Mouse (Mus musculus): ENCODE results near the gene Sugp1. TPM values are rescaled to one million over a fixed set of nuclear protein-coding genes. Genes with fewer than 3 reads are reported as not detected.
A peak's percentile ranks its signal among the peaks of the same experiment; 100 is the strongest.
"Not testable (repeated sequence)": the region's sequence is repeated elsewhere in the genome, so short reads cannot be mapped to it uniquely, and the experiment has no call there.

Sugp1 gene
- polyA plus RNA-seq, 1 experiment from 2014 or later = 52.9 TPM

- no peaks in the 10 kb centered on the region for H3K27me3 ChIP-seq (ENCODE audit: control insufficient read depth, insufficient read depth, low read length)
- no peak for ATAC-seq (ENCODE audit: low read depth)
- 97% methylated on average over 1 of the region's 1 CpGs for WGBS
- H3K4me2 ChIP-seq (ENCODE audit: low read depth, low read length) = no peak overlapping the region
- no peak overlapping the region for H3K4me3 ChIP-seq (ENCODE audit: low read depth, low read length)
- H3K36me3 ChIP-seq (ENCODE audit: control insufficient read depth, insufficient read depth, low read length) = peaks cover 58% of the 10 kb centered on the region
- no peak overlapping the region for H3K27ac ChIP-seq (ENCODE audit: low read depth, low read length)
- no peaks in the 10 kb centered on the region for H3K9me3 ChIP-seq (ENCODE audit: control insufficient read depth, low read length)
- no peak overlapping the region for H3K9ac ChIP-seq (replicated peaks; ENCODE audit: low read depth, low read length)
- H3K4me1 ChIP-seq (ENCODE audit: control insufficient read depth, insufficient read depth, low read length) = no peaks in the 10 kb centered on the region
These were observed 12.4 kb upstream of the Sugp1 start for GRCm38 (mm10) chr8:70030255-70030654.

GRCm38 (mm10) chr8:70037994-70038393 is 4.6 kb upstream of the Sugp1 start:
- 83% methylated on average over 1 of the region's 1 CpGs for WGBS
- H3K9me3 ChIP-seq (ENCODE audit: control insufficient read depth, low read length) = no peaks in the 10 kb centered on the region
- peaks cover 13% of the 10 kb centered on the region for H3K4me1 ChIP-seq (ENCODE audit: control insufficient read depth, insufficient read depth, low read length)
- H3K27me3 ChIP-seq (ENCODE audit: control insufficient read depth, insufficient read depth, low read length) = no peaks in the 10 kb centered on the region; the same call in 1 of the 2 replicates
- ATAC-seq (ENCODE audit: low read depth) = no peak
- H3K4me3 ChIP-seq (ENCODE audit: low read depth, low read length) = no peak overlapping the region
- H3K4me2 ChIP-seq (ENCODE audit: low read depth, low read length) = no peak overlapping the region
- no peak overlapping the region for H3K27ac ChIP-seq (ENCODE audit: low read depth, low read length)
- no peaks in the 10 kb centered on the region for H3K36me3 ChIP-seq (ENCODE audit: control insufficient read depth, insufficient read depth, low read length)
- H3K9ac ChIP-seq (replicated peaks; ENCODE audit: low read depth, low read length) = no peak overlapping the region

GRCm38 (mm10) chr8:70041885-70042546 is 597 bp upstream of the Sugp1 start:
- no peaks in the 10 kb centered on the region for H3K9me3 ChIP-seq (ENCODE audit: control insufficient read depth, low read length)
- H3K4me3 ChIP-seq (ENCODE audit: low read depth, low read length) = peak overlapping the region; percentile 99
- H3K4me1 ChIP-seq (ENCODE audit: control insufficient read depth, insufficient read depth, low read length) = peaks cover 20% of the 10 kb centered on the region
- no peak; the same call in 1 of the 2 replicates for ATAC-seq (ENCODE audit: low read depth)
- peak overlapping the region; percentile 87 for H3K27ac ChIP-seq (ENCODE audit: low read depth, low read length)
- WGBS = 2% methylated on average over 47 of the region's 47 CpGs
- H3K27me3 ChIP-seq (ENCODE audit: control insufficient read depth, insufficient read depth, low read length) = no peaks in the 10 kb centered on the region; the same call in 1 of the 2 replicates
- no peaks in the 10 kb centered on the region for H3K36me3 ChIP-seq (ENCODE audit: control insufficient read depth, insufficient read depth, low read length)
- peak overlapping the region; percentile 95 for H3K4me2 ChIP-seq (ENCODE audit: low read depth, low read length)
- H3K9ac ChIP-seq (replicated peaks; ENCODE audit: low read depth, low read length) = peak overlapping the region; percentile 93

- H3K9me3 ChIP-seq (ENCODE audit: control insufficient read depth, low read length) = no peaks in the 10 kb centered on the region
- no peak overlapping the region; the same call in 1 of the 2 replicates for H3K9ac ChIP-seq (replicated peaks; ENCODE audit: low read depth, low read length)
- H3K4me3 ChIP-seq (ENCODE audit: low read depth, low read length) = peak overlapping the region; percentile 99
- WGBS = 92% methylated on average over 5 of the region's 5 CpGs
- H3K4me2 ChIP-seq (ENCODE audit: low read depth, low read length) = peak overlapping the region; percentile 96
- H3K4me1 ChIP-seq (ENCODE audit: control insufficient read depth, insufficient read depth, low read length) = peaks cover 20% of the 10 kb centered on the region
- H3K27me3 ChIP-seq (ENCODE audit: control insufficient read depth, insufficient read depth, low read length) = no peaks in the 10 kb centered on the region; the same call in 1 of the 2 replicates
- no peak for ATAC-seq (ENCODE audit: low read depth)
- H3K36me3 ChIP-seq (ENCODE audit: control insufficient read depth, insufficient read depth, low read length) = peaks cover 5% of the 10 kb centered on the region; the same call in 1 of the 2 replicates
- no peak overlapping the region for H3K27ac ChIP-seq (ENCODE audit: low read depth, low read length)
These were observed 1.4 kb downstream of the Sugp1 start for GRCm38 (mm10) chr8:70043996-70044395.

GRCm38 (mm10) chr8:70049662-70050061 is 7.0 kb downstream of the Sugp1 start:
- ATAC-seq (ENCODE audit: low read depth) = no peak
- no peaks in the 10 kb centered on the region for H3K4me1 ChIP-seq (ENCODE audit: control insufficient read depth, insufficient read depth, low read length)
- no peaks in the 10 kb centered on the region for H3K9me3 ChIP-seq (ENCODE audit: control insufficient read depth, low read length)
- H3K36me3 ChIP-seq (ENCODE audit: control insufficient read depth, insufficient read depth, low read length) = peaks cover 35% of the 10 kb centered on the region
- H3K27me3 ChIP-seq (ENCODE audit: control insufficient read depth, insufficient read depth, low read length) = no peaks in the 10 kb centered on the region
- no peak overlapping the region for H3K4me2 ChIP-seq (ENCODE audit: low read depth, low read length)
- H3K4me3 ChIP-seq (ENCODE audit: low read depth, low read length) = no peak overlapping the region
- no peak overlapping the region for H3K9ac ChIP-seq (replicated peaks; ENCODE audit: low read depth, low read length)
- H3K27ac ChIP-seq (ENCODE audit: low read depth, low read length) = no peak overlapping the region

GRCm38 (mm10) chr8:70050434-70050833 is 7.8 kb downstream of the Sugp1 start:
- not testable (repeated sequence) for H3K27me3 ChIP-seq (ENCODE audit: control insufficient read depth, insufficient read depth, low read length); H3K27ac ChIP-seq (ENCODE audit: low read depth, low read length); H3K9me3 ChIP-seq (ENCODE audit: control insufficient read depth, low read length); H3K4me1 ChIP-seq (ENCODE audit: control insufficient read depth, insufficient read depth, low read length); H3K9ac ChIP-seq (replicated peaks; ENCODE audit: low read depth, low read length); ATAC-seq (ENCODE audit: low read depth); H3K4me2 ChIP-seq (ENCODE audit: low read depth, low read length); H3K4me3 ChIP-seq (ENCODE audit: low read depth, low read length)
- H3K36me3 ChIP-seq (ENCODE audit: control insufficient read depth, insufficient read depth, low read length) = peaks cover 43% of the 10 kb centered on the region
- 95% methylated on average over 5 of the region's 5 CpGs for WGBS

GRCm38 (mm10) chr8:70057721-70058120 is 15.1 kb downstream of the Sugp1 start:
- Histone ChIP-seq H3K9me3 (ENCODE audit: control insufficient read depth, low read length) (no peaks in the 10 kb centered on the region), H3K27ac (ENCODE audit: low read depth, low read length) (no peak overlapping the region), H3K9ac (replicated peaks; ENCODE audit: low read depth, low read length) (no peak overlapping the region), H3K27me3 (ENCODE audit: control insufficient read depth, insufficient read depth, low read length) (no peaks in the 10 kb centered on the region), H3K4me1 (ENCODE audit: control insufficient read depth, insufficient read depth, low read length) (no peaks in the 10 kb centered on the region), H3K4me2 (ENCODE audit: low read depth, low read length) (no peak overlapping the region), H3K36me3 (ENCODE audit: control insufficient read depth, insufficient read depth, low read length) (peaks cover 75% of the 10 kb centered on the region), H3K4me3 (ENCODE audit: low read depth, low read length) (no peak overlapping the region)
- no peak for ATAC-seq (ENCODE audit: low read depth)
- 92% methylated on average over 1 of the region's 1 CpGs for WGBS

- Histone ChIP-seq H3K4me1 (ENCODE audit: control insufficient read depth, insufficient read depth, low read length) (no peaks in the 10 kb centered on the region), H3K9ac (replicated peaks; ENCODE audit: low read depth, low read length) (no peak overlapping the region), H3K4me3 (ENCODE audit: low read depth, low read length) (no peak overlapping the region), H3K9me3 (ENCODE audit: control insufficient read depth, low read length) (no peaks in the 10 kb centered on the region), H3K36me3 (ENCODE audit: control insufficient read depth, insufficient read depth, low read length) (peaks cover 37% of the 10 kb centered on the region), H3K4me2 (ENCODE audit: low read depth, low read length) (no peak overlapping the region), H3K27ac (ENCODE audit: low read depth, low read length) (no peak overlapping the region), H3K27me3 (ENCODE audit: control insufficient read depth, insufficient read depth, low read length) (no peaks in the 10 kb centered on the region)
- 71% methylated on average over 2 of the region's 2 CpGs for WGBS
- ATAC-seq (ENCODE audit: low read depth) = no peak
These were observed 29.3 kb downstream of the Sugp1 start for GRCm38 (mm10) chr8:70071836-70072440.

- H3K27me3 ChIP-seq (ENCODE audit: control insufficient read depth, insufficient read depth, low read length) = no peaks in the 10 kb centered on the region
- H3K9me3 ChIP-seq (ENCODE audit: control insufficient read depth, low read length) = no peaks in the 10 kb centered on the region
- H3K9ac ChIP-seq (replicated peaks; ENCODE audit: low read depth, low read length) = no peak within 1 kb of the TSS
- H3K4me3 ChIP-seq (ENCODE audit: low read depth, low read length) = no peak within 1 kb of the TSS
- H3K4me1 ChIP-seq (ENCODE audit: control insufficient read depth, insufficient read depth, low read length) = no peaks in the 10 kb centered on the region
- WGBS = 11% methylated on average over 24 of the region's 27 CpGs
- H3K27ac ChIP-seq (ENCODE audit: low read depth, low read length) = no peak within 1 kb of the TSS
- peak; percentile 52; the same call in 1 of the 2 replicates for ATAC-seq (ENCODE audit: low read depth)
- H3K4me2 ChIP-seq (ENCODE audit: low read depth, low read length) = no peak within 1 kb of the TSS
- H3K36me3 ChIP-seq (ENCODE audit: control insufficient read depth, insufficient read depth, low read length) = peaks cover 35% of the 10 kb centered on the region
These were observed 29.9 kb downstream of the Sugp1 start, which contains the start of gene Tm6sf2 for GRCm38 (mm10) chr8:70072441-70073069. TSS of gene Tm6sf2 (plus strand) at chr8:70072924.
